ENCODE assay signal across 14 mouse cellular contexts in the genomic region with DNA sequence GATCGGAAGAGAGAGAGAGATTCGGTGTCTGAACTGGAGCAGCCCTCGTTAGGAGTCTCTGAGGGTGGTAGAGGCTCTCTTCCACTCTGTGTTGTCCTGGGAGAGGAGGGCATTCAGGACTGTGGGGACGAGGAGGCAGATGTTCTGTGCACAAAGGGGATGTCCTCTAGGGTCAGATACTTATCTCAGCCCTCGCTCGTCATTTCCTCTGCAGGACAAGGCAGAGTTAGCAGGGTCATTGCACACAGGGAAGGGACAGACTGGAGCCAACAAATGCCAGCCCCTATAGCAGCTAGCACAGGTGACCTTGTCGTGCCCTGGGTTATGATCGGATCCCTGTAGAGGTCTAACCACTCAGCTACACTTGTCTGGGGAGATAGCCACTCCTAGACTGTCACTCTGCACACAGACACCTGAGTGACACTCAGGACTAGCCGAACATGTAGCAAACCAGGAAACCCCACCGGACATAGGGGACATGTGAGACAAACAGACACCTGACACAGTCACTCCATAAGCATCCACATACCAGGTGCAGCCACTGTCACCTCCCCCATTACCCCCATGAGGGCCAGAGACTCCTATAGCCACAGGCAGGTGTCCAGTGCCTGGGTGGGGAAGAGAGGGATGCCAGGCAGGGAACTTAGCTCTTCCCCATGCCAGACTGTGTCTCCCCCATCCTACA. TPM values are rescaled to one million over a fixed set of nuclear protein-coding genes. Genes with fewer than 3 reads are reported as not detected.
A peak's percentile ranks its signal among the peaks of the same experiment; 100 is the strongest.
DNase-seq lines count a peak whose midpoint lies in the region; ATAC-seq and TF ChIP-seq lines count a peak whose summit lies in the region.
"Had no signal": no experiment of that assay in that cellular context is flagged by ENCODE, and none has a peak within 500 bp of the region (broad histone marks: within the 10 kb centered on the region; RNA-seq: fewer than 3 reads in every experiment).

No protein-coding gene starts in this region.

- no peak for ATAC-seq in forebrain, postnatal 0 days
- no peak for ATAC-seq in forebrain, embryonic 12.5 days (ENCODE audit: low FRiP score)
- ATAC-seq in hindbrain, embryonic 14.5 days (ENCODE audit: low FRiP score): peak; percentile 9; the same call in 1 of the 2 replicates
- no peak for ATAC-seq in hindbrain, embryonic 11.5 days (ENCODE audit: low FRiP score)
- peak; percentile 52 for ATAC-seq in lung, postnatal 0 days
- ATAC-seq in neural tube, embryonic 14.5 days (ENCODE audit: low read depth): no peak
- ATAC-seq: activated CD4-positive, CD25-positive, alpha-beta regulatory T cell, adult 4 months had no signal

- no peak overlapping the region for H3K4me2 ChIP-seq in forebrain, postnatal 0 days (ENCODE audit: low read depth)
- H3K4me2 ChIP-seq in forebrain, embryonic 12.5 days: no peak overlapping the region
- no peak overlapping the region for H3K4me2 ChIP-seq in hindbrain, embryonic 14.5 days (replicated peaks)
- H3K4me2 ChIP-seq in hindbrain, embryonic 11.5 days (replicated peaks; ENCODE audit: low read depth, low read length): no peak overlapping the region
- no peak overlapping the region for H3K4me2 ChIP-seq in lung, postnatal 0 days (replicated peaks; ENCODE audit: low read depth, low read length)
- no peak overlapping the region for H3K4me2 ChIP-seq in neural tube, embryonic 14.5 days (ENCODE audit: low read depth, low read length)
- H3K4me2 ChIP-seq: heart, embryonic 13.5 days; kidney, embryonic 15.5 days had no signal

- DNase-seq in forebrain, postnatal 0 days: no peak
- no peak for DNase-seq in hindbrain, embryonic 14.5 days (ENCODE audit: low spot score)
- no peak for DNase-seq in hindbrain, embryonic 11.5 days (ENCODE audit: low spot score)
- peak; percentile 41 for DNase-seq in lung, postnatal 0 days (ENCODE audit: low spot score)
- DNase-seq in lung, adult 2 months: no peak
- DNase-seq in limb, embryonic 10.5 days (ENCODE audit: low spot score): no peak
- DNase-seq: spleen, adult 18-20 months had no signal

- H3K9me3 ChIP-seq in forebrain, postnatal 0 days (ENCODE audit: low read length): no peaks in the 10 kb centered on the region
- H3K9me3 ChIP-seq in forebrain, embryonic 12.5 days: no peaks in the 10 kb centered on the region
- no peaks in the 10 kb centered on the region for H3K9me3 ChIP-seq in hindbrain, embryonic 14.5 days (ENCODE audit: control insufficient read depth, low read length)
- no peaks in the 10 kb centered on the region for H3K9me3 ChIP-seq in hindbrain, embryonic 11.5 days (ENCODE audit: control insufficient read depth, low read length)
- no peaks in the 10 kb centered on the region for H3K9me3 ChIP-seq in lung, postnatal 0 days (ENCODE audit: low read length)
- no peaks in the 10 kb centered on the region for H3K9me3 ChIP-seq in neural tube, embryonic 14.5 days (ENCODE audit: control insufficient read depth, low read length)
- no peaks in the 10 kb centered on the region for H3K9me3 ChIP-seq in limb, embryonic 10.5 days (replicated peaks)
- H3K9me3 ChIP-seq: heart, embryonic 13.5 days; kidney, embryonic 15.5 days had no signal

- TF ChIP-seq POLR2A in lung, adult 2 months (IDR thresholded peaks at IDR 0.05; ENCODE audit: borderline replicate concordance, extremely low read depth, low read depth, low read length): no peak

- no peaks in the 10 kb centered on the region for H3K36me3 ChIP-seq in forebrain, postnatal 0 days (ENCODE audit: insufficient read depth)
- H3K36me3 ChIP-seq in forebrain, embryonic 12.5 days (replicated peaks): no peaks in the 10 kb centered on the region
- no peaks in the 10 kb centered on the region for H3K36me3 ChIP-seq in hindbrain, embryonic 14.5 days (replicated peaks; ENCODE audit: control insufficient read depth, insufficient read depth)
- no peaks in the 10 kb centered on the region for H3K36me3 ChIP-seq in hindbrain, embryonic 11.5 days (ENCODE audit: control insufficient read depth, insufficient read depth, low read length)
- no peaks in the 10 kb centered on the region for H3K36me3 ChIP-seq in lung, postnatal 0 days (ENCODE audit: insufficient read depth, low read length)
- no peaks in the 10 kb centered on the region for H3K36me3 ChIP-seq in neural tube, embryonic 14.5 days (ENCODE audit: control insufficient read depth, insufficient read depth, low read length)
- H3K36me3 ChIP-seq in limb, embryonic 10.5 days: no peaks in the 10 kb centered on the region
- H3K36me3 ChIP-seq: heart, embryonic 13.5 days; kidney, embryonic 15.5 days had no signal

- 57% methylated on average over 10 of the region's 10 CpGs for WGBS in forebrain, postnatal 0 days
- 63% methylated on average over 10 of the region's 10 CpGs for WGBS in forebrain, embryonic 12.5 days
- WGBS in hindbrain, embryonic 14.5 days: 56% methylated on average over 10 of the region's 10 CpGs
- 58% methylated on average over 10 of the region's 10 CpGs for WGBS in hindbrain, embryonic 11.5 days
- 45% methylated on average over 10 of the region's 10 CpGs for WGBS in lung, postnatal 0 days
- WGBS in lung, adult 2 months: 50% methylated on average over 10 of the region's 10 CpGs
- 60% methylated on average over 10 of the region's 10 CpGs for WGBS in neural tube, embryonic 14.5 days
- 64% methylated on average over 10 of the region's 10 CpGs for WGBS in limb, embryonic 10.5 days

- no peak overlapping the region for H3K4me3 ChIP-seq in forebrain, postnatal 0 days (ENCODE audit: low read depth, low read length)
- no peak overlapping the region for H3K4me3 ChIP-seq in forebrain, embryonic 12.5 days (replicated peaks)
- H3K4me3 ChIP-seq in hindbrain, embryonic 14.5 days (replicated peaks; ENCODE audit: low read length): no peak overlapping the region
- H3K4me3 ChIP-seq in hindbrain, embryonic 11.5 days (ENCODE audit: low read depth, low read length): no peak overlapping the region
- H3K4me3 ChIP-seq in lung, postnatal 0 days (ENCODE audit: low read depth, low read length): no peak overlapping the region
- no peak overlapping the region for H3K4me3 ChIP-seq in lung, adult 2 months (replicated peaks; ENCODE audit: extremely low read depth, low read depth, low read length)
- no peak overlapping the region for H3K4me3 ChIP-seq in neural tube, embryonic 14.5 days (ENCODE audit: low read depth, low read length)
- H3K4me3 ChIP-seq in limb, embryonic 10.5 days: no peak overlapping the region
- H3K4me3 ChIP-seq: heart, embryonic 13.5 days; kidney, embryonic 15.5 days had no signal

- peaks cover 42% of the 10 kb centered on the region; the same call in 1 of the 2 replicates for H3K4me1 ChIP-seq in forebrain, postnatal 0 days (ENCODE audit: insufficient read depth)
- H3K4me1 ChIP-seq in forebrain, embryonic 12.5 days: peaks cover 29% of the 10 kb centered on the region
- H3K4me1 ChIP-seq in hindbrain, embryonic 14.5 days (replicated peaks; ENCODE audit: control insufficient read depth, insufficient read depth, low read length): peaks cover 14% of the 10 kb centered on the region
- no peaks in the 10 kb centered on the region for H3K4me1 ChIP-seq in hindbrain, embryonic 11.5 days (replicated peaks; ENCODE audit: control insufficient read depth, insufficient read depth, low read length)
- H3K4me1 ChIP-seq in lung, postnatal 0 days (ENCODE audit: insufficient read depth, low read depth, low read length): peaks cover under 1% of the 10 kb centered on the region; the same call in 1 of the 2 replicates
- H3K4me1 ChIP-seq in lung, adult 2 months (ENCODE audit: control insufficient read depth, insufficient read depth, low read length): peaks cover 5% of the 10 kb centered on the region; the same call in 1 of the 2 replicates
- 0 out of 2 replicates have a peak, but pooled peaks cover 7% of the 10 kb centered on the region for H3K4me1 ChIP-seq in neural tube, embryonic 14.5 days (ENCODE audit: control insufficient read depth, insufficient read depth, low read length)
- peaks cover 26% of the 10 kb centered on the region for H3K4me1 ChIP-seq in limb, embryonic 10.5 days

- no peak overlapping the region for H3K9ac ChIP-seq in forebrain, postnatal 0 days
- no peak overlapping the region for H3K9ac ChIP-seq in forebrain, embryonic 12.5 days
- H3K9ac ChIP-seq in hindbrain, embryonic 14.5 days: no peak overlapping the region
- H3K9ac ChIP-seq in hindbrain, embryonic 11.5 days (ENCODE audit: low read depth, low read length): no peak overlapping the region
- H3K9ac ChIP-seq in lung, postnatal 0 days (replicated peaks; ENCODE audit: low read depth): no peak overlapping the region
- H3K9ac ChIP-seq in neural tube, embryonic 14.5 days (replicated peaks; ENCODE audit: low read depth, low read length): 0 out of 2 replicates have a peak overlapping the region, but pooled peaks have one; percentile 7
- H3K9ac ChIP-seq: heart, embryonic 13.5 days; kidney, embryonic 15.5 days had no signal

- TF ChIP-seq CTCF in forebrain, postnatal 0 days (IDR thresholded peaks at IDR 0.05; ENCODE audit: low read depth): no peak
- no peak for TF ChIP-seq CTCF in lung, postnatal 0 days (IDR thresholded peaks at IDR 0.05)
- no peak for TF ChIP-seq CTCF in lung, adult 2 months (IDR thresholded peaks at IDR 0.05; ENCODE audit: insufficient read depth, low read length)

- no peaks in the 10 kb centered on the region for H3K27me3 ChIP-seq in forebrain, postnatal 0 days (ENCODE audit: insufficient read depth, low read length)
- H3K27me3 ChIP-seq in forebrain, embryonic 12.5 days: peaks cover 4% of the 10 kb centered on the region; the same call in 1 of the 2 replicates
- no peaks in the 10 kb centered on the region for H3K27me3 ChIP-seq in hindbrain, embryonic 14.5 days (ENCODE audit: control insufficient read depth, insufficient read depth, low read length)
- H3K27me3 ChIP-seq in hindbrain, embryonic 11.5 days (ENCODE audit: control insufficient read depth, insufficient read depth, low read length): no peaks in the 10 kb centered on the region
- H3K27me3 ChIP-seq in lung, postnatal 0 days (replicated peaks; ENCODE audit: insufficient read depth, low read length): 0 out of 2 replicates have a peak, but pooled peaks cover 2% of the 10 kb centered on the region
- H3K27me3 ChIP-seq in neural tube, embryonic 14.5 days (ENCODE audit: control insufficient read depth, insufficient read depth, low read length): no peaks in the 10 kb centered on the region
- H3K27me3 ChIP-seq in limb, embryonic 10.5 days (ENCODE audit: low read depth, poor library complexity, severe bottlenecking): peaks cover 12% of the 10 kb centered on the region; the same call in 1 of the 2 replicates
- H3K27me3 ChIP-seq: kidney, embryonic 15.5 days had no signal

- peak; percentile 25; the same call in 1 of the 2 replicates for TF ChIP-seq EP300 in lung, postnatal 0 days (IDR thresholded peaks at IDR 0.05)

- H3K27ac ChIP-seq in forebrain, postnatal 0 days (ENCODE audit: low read depth, low read length): 0 out of 2 replicates have a peak overlapping the region, but pooled peaks have one; percentile 29
- no peak overlapping the region for H3K27ac ChIP-seq in forebrain, embryonic 12.5 days
- H3K27ac ChIP-seq in hindbrain, embryonic 14.5 days: no peak overlapping the region
- H3K27ac ChIP-seq in hindbrain, embryonic 11.5 days (ENCODE audit: low read depth, low read length): no peak overlapping the region
- no peak overlapping the region for H3K27ac ChIP-seq in lung, postnatal 0 days (ENCODE audit: low read length)
- no peak overlapping the region for H3K27ac ChIP-seq in neural tube, embryonic 14.5 days (ENCODE audit: low read depth, low read length)
- no peak overlapping the region for H3K27ac ChIP-seq in limb, embryonic 10.5 days
- H3K27ac ChIP-seq: heart, embryonic 13.5 days; kidney, embryonic 15.5 days had no signal

RNA-seq across cellular contexts. Expression of a gene that starts 38.6 kb away (rescaled TPM):
- total RNA-seq in forebrain, postnatal 0 days (2014; rRNA removed): 94.2 and 104 TPM in 2 replicates
- 66.2 and 72.4 TPM in 2 replicates for polyA plus RNA-seq in forebrain, postnatal 0 days (2015; fragmentation: Nextera tagmentation; extraction: Ambion mirVana)
- polyA plus RNA-seq in forebrain, embryonic 12.5 days (2016; fragmentation: Nextera tagmentation; extraction: Ambion mirVana): 23.1 and 25.7 TPM in 2 replicates
- polyA plus RNA-seq in hindbrain, embryonic 14.5 days (2014; fragmentation: Nextera tagmentation; extraction: Ambion mirVana): 25.9 and 26.6 TPM in 2 replicates
- 14.4 and 17.8 TPM in 2 replicates for polyA plus RNA-seq in hindbrain, embryonic 11.5 days (2014; fragmentation: Nextera tagmentation; extraction: Ambion mirVana)
- 3.2 and 4.3 TPM in 2 replicates for polyA plus RNA-seq in lung, postnatal 0 days (2015; fragmentation: Nextera tagmentation; extraction: Ambion mirVana)
- 8.7 and 9.3 TPM in 2 replicates for polyA plus RNA-seq in lung, adult 2 months (2012; rRNA removed)
- polyA plus RNA-seq in neural tube, embryonic 14.5 days (2014; fragmentation: Nextera tagmentation; extraction: Ambion mirVana): 13.5 and 24.5 TPM in 2 replicates
- polyA plus RNA-seq in limb, embryonic 10.5 days (2016; fragmentation: Nextera tagmentation; extraction: Ambion mirVana): 9.2 and 9.3 TPM in 2 replicates

RNA-seq across cellular contexts. Expression of a gene that starts 49.4 kb away (rescaled TPM):
- total RNA-seq in forebrain, postnatal 0 days (2014; rRNA removed): not detected in 2 replicates
- polyA plus RNA-seq in forebrain, postnatal 0 days (2015; fragmentation: Nextera tagmentation; extraction: Ambion mirVana): not detected in 2 replicates
- not detected in 2 replicates for polyA plus RNA-seq in forebrain, embryonic 12.5 days (2016; fragmentation: Nextera tagmentation; extraction: Ambion mirVana)
- 1.3 TPM in 1 of 2 replicates, not detected in the other for polyA plus RNA-seq in hindbrain, embryonic 14.5 days (2014; fragmentation: Nextera tagmentation; extraction: Ambion mirVana)
- 0.99 TPM in 1 of 2 replicates, not detected in the other for polyA plus RNA-seq in hindbrain, embryonic 11.5 days (2014; fragmentation: Nextera tagmentation; extraction: Ambion mirVana)
- polyA plus RNA-seq in lung, postnatal 0 days (2015; fragmentation: Nextera tagmentation; extraction: Ambion mirVana): 4.0 and 4.2 TPM in 2 replicates
- 0.68 and 1.7 TPM in 2 replicates for polyA plus RNA-seq in lung, adult 2 months (2012; rRNA removed)
- not detected in 2 replicates for polyA plus RNA-seq in neural tube, embryonic 14.5 days (2014; fragmentation: Nextera tagmentation; extraction: Ambion mirVana)
- 0.06 TPM in 1 of 2 replicates, not detected in the other for polyA plus RNA-seq in limb, embryonic 10.5 days (2016; fragmentation: Nextera tagmentation; extraction: Ambion mirVana)
- polyA plus RNA-seq: embryonic facial prominence, embryonic 14.5 days; heart, embryonic 13.5 days; urinary bladder, adult 2 months had no signal

Comparison
In these comparisons a context has a peak if more than half of its experiments do, and no peak if none do; other contexts are left out.
1. ATAC-seq: peak in hindbrain, embryonic 14.5 days (single experiment) and lung, postnatal 0 days (single experiment); none in forebrain, postnatal 0 days (single experiment), forebrain, embryonic 12.5 days (single experiment), hindbrain, embryonic 11.5 days (single experiment) and neural tube, embryonic 14.5 days (single experiment).